Mouse (Mus musculus) cerebellum, adult (tissue): ENCODE measurements at regions not wholly inside any gene's neighbourhood (a gene's known extent, or its start where the extent isn't known, plus 50 kb on each side); places are given as distances from the start of the nearest gene placed in this dataset.

Source experiments
- ATAC-seq: cut with Nextera tagmentation; 2 replicates; pipeline ENCODE4 v1.9.2; 2017; ENCODE audit warnings: mild to moderate bottlenecking, moderate library complexity, mixed read lengths; ENCODE audit not compliant: insufficient number of reproducible peaks, low FRiP score, low TSS enrichment

- ATAC-seq = no peak
Measured at GRCm38 (mm10) chr10:117993809-117994208, 147.8 kb upstream of the Mdm1 start.

DNA sequence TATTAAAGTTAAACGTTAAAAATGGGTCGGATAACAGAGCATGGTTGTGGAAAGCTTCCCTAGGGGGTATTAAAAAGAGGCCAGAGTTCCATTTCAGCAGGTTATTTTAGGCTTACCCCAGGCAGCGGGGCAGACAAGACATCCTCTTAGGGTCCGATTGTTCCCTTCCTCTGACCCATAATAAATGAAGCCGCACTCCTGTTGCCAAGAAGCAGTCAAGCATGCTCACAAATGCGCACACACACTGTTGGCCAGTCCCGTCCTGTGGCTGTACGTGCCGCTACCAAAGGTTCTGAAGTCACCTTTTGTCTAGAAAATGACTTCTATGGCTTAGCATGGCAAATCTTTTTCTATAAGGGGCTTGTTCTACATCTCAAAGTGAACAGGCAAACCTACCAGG lies 146.8 kb upstream of the Mdm1 start:
- 0 out of 2 replicates have a peak, but pooled peaks have one; percentile 23 for ATAC-seq

GRCm38 (mm10) chr10:117997796-117998195 lies 143.8 kb upstream of the Mdm1 start:
- no peak for ATAC-seq

DNA sequence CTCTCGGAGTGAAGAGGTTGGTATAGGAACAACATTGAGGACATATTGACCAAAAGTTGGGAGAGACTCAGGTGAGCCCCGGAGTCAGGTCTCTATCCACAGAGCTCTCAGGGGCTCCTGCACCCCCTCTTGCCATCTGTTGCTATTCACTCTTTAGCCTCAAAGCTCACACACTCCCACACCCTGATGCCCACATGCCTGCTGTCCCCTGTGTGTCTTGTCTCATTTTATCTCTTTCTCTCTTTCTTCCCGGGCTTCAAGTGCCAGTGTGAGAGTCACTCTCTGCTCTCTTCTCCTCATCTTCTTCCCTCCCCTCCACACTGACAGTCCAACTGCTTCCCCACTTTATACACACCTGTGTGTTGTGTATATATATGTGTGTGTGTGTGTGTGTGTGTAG lies 141.0 kb upstream of the Mdm1 start:
- ATAC-seq = no peak

DNA sequence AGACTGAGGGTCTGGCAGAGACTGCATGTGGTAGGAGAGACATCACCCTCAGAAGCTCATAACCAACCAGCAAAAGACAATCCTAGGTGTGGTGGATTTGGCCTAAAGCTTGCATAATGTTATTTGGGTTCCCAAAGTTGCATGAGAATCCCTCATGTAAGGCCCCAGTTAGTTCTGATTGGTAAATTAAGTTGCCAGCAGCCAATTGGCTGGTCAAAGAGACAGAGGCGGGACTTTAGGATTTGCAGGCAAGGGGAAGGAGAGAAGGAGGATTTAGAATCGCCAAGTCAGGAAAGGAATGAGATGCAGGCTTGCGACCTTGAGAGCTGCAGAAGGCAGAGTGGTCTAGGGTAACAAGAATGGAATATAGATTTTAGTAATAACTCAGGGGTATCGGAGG lies 140.1 kb upstream of the Mdm1 start:
- no peak for ATAC-seq

DNA sequence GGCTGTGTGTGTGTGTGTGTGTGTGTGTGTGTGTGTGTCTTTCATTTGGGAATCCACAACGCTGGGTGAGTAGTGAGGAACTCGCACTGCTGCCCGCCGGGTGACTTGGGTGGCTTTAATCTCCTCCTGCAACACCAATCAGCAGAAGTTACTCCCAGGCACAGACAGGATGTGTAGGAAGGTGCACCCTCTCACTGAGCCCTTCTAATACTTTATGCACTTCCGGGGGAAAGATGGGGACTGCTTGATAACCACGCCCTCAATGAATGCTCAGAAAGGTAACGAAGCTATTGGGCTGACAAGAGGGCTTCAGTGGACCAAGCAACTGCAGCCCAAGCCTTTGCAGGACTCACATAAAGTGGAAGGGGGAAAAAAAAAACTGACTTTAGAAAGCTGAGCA lies 139.6 kb upstream of the Mdm1 start:
- ATAC-seq = no peak

DNA sequence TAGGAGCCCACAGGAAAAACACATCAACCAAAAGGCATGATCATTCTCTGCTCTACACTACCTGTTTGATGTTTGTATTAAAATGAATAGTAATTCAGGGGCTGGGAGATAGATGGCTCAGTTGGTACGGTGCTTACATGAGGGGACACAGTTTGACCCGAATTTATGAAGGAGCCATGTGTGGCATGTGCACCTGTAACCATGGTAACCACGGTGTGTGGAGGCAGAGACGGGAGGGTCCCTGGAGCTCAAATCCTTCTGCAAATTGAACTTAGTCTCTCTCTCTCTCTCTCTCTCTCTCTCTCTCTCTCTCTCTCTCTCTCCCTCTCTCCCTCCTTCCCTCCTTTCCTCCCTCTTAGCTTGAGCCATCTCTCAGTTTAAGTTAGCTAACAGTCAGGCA lies 139.1 kb upstream of the Mdm1 start:
- no peak for ATAC-seq

- ATAC-seq = no peak
Measured at GRCm38 (mm10) chr10:118003179-118003578, 138.4 kb upstream of the Mdm1 start.

- ATAC-seq = no peak
Measured at GRCm38 (mm10) chr10:118003739-118004361, 137.8 kb upstream of the Mdm1 start.

- no peak for ATAC-seq
Measured at GRCm38 (mm10) chr10:118004362-118004958, 137.2 kb upstream of the Mdm1 start.

DNA sequence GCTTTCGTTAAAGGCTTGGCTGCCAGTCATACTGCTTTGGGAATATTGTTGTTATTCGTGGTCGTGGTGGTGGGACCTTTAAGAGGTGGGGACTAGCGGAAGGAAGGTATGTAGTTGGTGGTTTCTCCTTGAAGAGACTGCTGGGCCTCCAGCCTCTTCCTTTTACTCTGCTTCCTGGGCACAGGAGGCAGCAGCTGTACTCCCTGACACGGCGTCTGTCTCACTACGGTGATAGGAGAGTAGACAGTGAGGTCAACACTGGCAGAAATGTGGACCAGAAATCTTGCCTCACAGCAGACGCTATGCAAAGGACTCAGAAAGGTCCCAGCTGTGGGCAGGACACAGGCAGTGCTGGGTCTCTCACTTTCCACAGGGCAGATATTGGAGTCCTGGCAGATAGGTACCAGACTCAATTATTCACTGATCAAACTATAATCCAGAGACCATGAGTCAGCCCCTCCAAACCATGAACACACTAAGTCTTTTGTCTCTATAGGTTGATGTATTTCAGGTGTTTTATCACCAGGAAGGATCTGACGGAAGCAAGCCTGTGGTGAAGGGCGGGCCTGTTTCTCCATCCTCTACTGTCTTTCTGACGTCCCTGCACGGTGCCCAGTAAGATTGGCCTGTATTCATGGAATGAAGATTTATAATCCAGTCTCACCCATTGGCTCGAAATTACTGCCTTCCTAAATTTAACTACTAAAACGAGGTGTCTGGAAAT lies 134.6 kb upstream of the Mdm1 start:
- no peak for ATAC-seq

DNA sequence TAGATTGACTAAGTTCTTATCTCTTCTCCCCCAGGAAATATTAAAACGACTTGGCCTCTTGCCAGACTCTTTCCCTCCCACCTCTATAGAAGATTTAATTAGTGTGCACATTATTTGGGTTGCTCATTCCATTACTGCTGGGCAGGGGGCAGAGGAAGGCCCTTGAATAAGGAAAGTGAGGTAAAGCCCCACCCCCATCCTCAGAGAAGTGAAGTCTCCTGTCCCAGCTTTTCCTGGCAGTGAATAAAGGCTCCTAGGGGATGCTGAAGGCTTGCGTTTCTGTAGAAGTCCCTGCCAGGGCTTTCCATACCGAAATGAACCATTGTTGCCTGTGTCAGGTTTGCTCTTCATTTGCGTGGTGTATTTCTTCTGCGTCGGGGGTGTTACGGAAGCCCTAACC lies 133.8 kb upstream of the Mdm1 start:
- no peak for ATAC-seq

- ATAC-seq = no peak
Measured at GRCm38 (mm10) chr10:118011687-118012567, 129.7 kb upstream of the Mdm1 start.

DNA sequence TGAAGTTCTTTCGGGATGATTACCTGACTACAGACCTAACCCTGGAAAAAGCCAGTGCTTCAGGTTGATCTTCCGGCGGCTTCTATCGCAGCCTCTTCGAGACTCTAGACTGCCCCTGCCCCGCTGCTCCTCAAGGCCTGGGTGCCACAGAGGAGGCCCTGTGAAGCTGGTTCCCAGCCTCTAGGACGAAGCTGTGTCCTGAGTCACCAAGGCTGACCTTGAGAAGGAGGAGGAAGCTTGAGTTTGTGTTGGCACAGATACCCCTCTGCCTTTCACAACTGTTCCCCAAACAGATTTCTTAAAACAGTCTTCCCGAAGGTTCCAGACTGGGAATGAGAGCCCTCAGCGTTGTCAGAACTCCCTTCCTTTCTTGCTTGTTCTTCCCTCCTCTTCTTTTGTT lies 112.8 kb upstream of the Mdm1 start:
- no peak for ATAC-seq

DNA sequence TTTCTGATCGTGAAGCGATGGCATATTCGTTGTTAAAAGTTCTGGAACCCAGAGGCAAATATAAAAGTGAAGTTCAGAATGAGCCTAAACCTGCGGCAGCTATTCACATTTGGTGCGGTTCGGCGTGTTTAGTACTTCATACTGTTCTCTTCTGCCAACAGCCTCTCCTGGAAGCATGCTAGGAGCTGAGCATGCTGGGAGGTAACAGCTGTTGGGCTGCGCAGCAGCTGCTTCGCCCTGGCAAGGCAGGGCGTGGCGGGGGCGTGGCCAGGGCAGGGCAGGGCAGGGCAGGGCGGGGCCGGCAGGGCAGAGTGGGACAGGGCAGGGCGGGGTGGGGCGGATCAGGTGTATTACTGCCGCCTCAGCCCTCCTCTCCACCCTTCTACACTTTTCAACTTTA lies 107.2 kb upstream of the Mdm1 start:
- no peak for ATAC-seq

DNA sequence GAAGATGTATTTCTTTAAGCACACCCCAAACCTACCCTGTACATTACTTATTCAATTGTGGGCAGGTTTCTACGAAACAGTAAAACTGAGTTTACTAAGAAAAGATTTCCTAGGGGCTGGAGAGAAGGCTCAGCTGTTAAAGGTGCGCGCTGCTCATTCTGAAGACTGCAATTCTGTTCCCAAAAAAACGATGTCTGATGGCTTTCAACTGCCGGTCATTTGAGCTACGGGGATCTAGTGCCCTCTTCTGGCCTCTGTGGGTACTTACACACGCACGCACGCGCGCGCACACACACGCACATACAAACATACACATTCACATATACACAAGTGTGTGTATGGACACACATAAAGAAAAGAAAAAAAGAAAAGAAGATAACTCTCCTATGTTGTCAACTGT lies 106.6 kb upstream of the Mdm1 start:
- ATAC-seq = no peak

GRCm38 (mm10) chr10:118038465-118038864 lies 103.1 kb upstream of the Mdm1 start:
- ATAC-seq = no peak

DNA sequence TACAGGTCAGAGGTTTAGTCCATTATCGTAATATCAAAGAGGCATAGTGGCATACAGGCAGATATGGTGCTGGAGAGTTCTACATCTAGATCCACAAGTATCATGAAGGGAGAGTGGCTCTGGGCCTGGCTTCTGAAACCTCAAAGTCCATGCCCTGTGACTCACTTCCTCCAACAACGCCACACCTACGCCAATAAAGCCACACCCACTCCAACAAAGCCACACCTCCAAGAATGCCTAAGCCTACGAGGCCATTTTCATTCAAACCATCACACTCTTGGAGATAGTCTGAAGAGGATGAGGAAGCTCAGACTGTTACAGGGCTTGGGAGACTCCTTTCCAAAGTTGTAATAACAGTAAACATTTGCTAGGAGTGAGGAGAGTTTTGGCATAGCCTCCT lies 102.6 kb upstream of the Mdm1 start:
- ATAC-seq = no peak

DNA sequence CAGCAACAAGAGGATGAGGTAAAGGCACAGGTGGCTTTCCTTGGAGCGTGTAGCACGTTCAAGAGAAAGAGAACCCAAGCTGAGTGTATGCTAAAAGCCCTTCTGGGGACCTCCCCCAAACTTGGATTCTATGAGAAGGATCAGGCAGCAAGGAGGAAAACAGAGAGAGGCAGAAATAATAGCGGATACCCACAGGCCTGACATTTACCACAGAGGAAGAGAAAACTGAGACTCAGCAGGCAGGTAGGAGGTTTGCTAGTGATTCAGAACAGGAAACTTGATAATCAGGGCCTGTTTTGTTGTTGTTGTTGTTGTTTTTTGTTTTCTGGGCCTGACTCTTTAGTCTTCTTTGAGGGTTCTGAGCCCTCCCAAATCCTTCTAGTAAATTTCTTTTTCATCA lies 100.5 kb upstream of the Mdm1 start:
- ATAC-seq = no peak

GRCm38 (mm10) chr10:118043761-118044160 lies 97.8 kb upstream of the Mdm1 start:
- ATAC-seq = no peak

GRCm38 (mm10) chr10:118044840-118045239 lies 96.8 kb upstream of the Mdm1 start:
- ATAC-seq = no peak
